Mouse (Mus musculus) lung, postnatal 0 days (tissue): ENCODE results near the gene Ipo5.

Experiments used
- CTCF ChIP-seq: IDR thresholded peaks from 2 replicates; pipeline ENCODE4 v1.5.1; 2016; ENCODE audit warnings: antibody characterized with exemption, mild to moderate bottlenecking
- EP300 ChIP-seq: IDR thresholded peaks from 2 replicates; pipeline ENCODE4 v1.6.1; 2016; ENCODE audit warnings: antibody characterized with exemption, mild to moderate bottlenecking, control low read depth

GRCm38 (mm10) chr14:120912090-120912710 is 1.2 kb downstream of the Ipo5 start:
- TF ChIP-seq CTCF, result no peak
- no peak for TF ChIP-seq EP300
